Mouse (Mus musculus): ENCODE results near the gene 2700097O09Rik.

DNA sequence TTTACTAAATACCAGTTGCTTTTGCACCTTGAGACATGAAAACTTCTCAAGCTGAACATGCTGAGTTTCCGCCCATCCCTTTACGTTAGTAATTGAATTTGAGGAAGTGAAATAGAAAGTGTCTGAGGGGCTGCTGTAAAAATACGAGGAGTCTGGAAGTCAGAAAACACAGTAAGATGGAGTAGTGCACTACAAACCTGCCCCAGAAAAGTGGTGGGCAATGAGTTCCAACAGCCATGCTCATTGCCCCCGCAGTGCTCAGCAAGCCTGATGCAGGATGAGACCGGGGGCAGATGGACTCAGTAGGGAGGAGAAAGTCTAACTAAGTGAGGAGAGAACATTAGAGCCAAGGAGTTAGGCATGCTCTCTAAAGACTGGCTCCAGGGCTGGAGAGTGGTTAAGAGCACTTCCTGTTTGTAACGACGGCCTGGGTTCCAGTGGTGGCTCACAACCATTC, 60.5 kb downstream of the 2700097O09Rik start:
- TF ChIP-seq TAL1 (IDR thresholded peaks at IDR 0.05; ENCODE audit: low read length) (no peak), GATA1 (IDR thresholded peaks at IDR 0.05; ENCODE audit: low read length) (no peak)
